Mouse (Mus musculus) T-helper 1 cell (primary cell): ENCODE measurements around the gene Fmn2.

Experiments
- in situ Hi-C: fragments of 300-600 bp; cut with MboI, MseI; formaldehyde crosslinking; loops from one replicate; pipeline ENCODE4 v1.15.1; 2025; ENCODE audit warnings: high pct_unique_total_duplicates

Gene Fmn2

DNA sequence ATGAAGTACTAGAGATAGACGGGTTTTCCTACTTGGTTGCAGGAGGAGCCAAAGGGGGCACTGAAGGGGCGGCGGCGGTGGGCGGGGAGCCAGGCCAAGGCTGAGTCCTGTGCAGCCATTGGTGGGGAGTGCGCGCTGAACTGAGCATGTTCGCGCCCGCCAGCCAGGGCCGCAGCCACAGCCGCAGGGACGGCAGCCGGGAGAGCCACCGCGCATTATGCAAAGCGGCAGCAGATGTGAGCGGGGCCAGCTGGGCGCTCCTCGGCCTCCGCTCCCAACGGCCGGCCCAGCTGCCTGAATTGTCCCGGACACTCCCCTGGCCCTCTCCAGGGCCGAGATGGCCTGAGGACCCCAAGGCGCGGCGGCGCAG lies at the start of gene Fmn2:
TSS of gene Fmn2 (plus strand) at position 165 of the 370 bp plus-strand sequence.
- in situ Hi-C loops, result no loop called here

DNA sequence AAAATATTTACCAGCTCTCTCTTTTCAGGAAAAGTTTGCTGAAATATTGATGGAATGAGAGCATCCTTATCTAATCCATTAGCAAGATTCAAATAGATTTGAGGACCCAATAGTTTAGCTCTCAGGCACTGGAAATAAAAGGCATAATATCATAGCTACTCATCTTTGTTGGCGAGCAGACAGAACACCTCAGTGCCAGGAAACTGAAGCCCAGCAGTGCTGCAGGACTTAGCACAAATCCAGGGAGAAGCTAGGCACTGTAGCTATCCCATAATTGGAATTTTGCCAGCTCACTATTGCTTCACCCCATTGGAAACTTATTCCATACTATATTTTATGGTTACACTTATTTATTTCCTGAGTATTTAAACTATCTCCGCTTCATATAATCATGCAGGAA lies 46.5 kb upstream of the Fmn2 start:
- in situ Hi-C loops, result no loop called here

DNA sequence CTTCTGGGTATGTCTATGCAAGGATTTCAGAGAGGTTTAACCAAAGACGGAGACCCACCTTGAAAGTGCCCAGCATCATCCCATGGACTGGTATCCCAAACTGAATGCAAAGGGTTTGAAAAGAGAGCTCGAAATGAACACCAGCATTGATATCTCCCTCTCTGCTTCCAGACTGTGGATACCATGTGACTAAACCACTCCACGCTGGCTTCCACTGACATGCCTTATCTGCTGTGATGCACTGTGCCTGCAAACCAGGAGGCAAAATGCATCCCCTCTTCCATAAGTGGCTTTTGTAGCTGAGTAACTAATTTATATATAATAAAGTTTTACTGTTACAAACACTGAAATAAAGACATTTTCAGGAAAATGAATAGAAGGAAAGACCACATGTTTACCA lies 36.2 kb upstream of the Fmn2 start:
- in situ Hi-C loops, result loop anchor here (5.0 to 10.0 kb wide), 3 partner anchors 621 to 1131 kb away; partner anchors contain the start of gene Ackr1

DNA sequence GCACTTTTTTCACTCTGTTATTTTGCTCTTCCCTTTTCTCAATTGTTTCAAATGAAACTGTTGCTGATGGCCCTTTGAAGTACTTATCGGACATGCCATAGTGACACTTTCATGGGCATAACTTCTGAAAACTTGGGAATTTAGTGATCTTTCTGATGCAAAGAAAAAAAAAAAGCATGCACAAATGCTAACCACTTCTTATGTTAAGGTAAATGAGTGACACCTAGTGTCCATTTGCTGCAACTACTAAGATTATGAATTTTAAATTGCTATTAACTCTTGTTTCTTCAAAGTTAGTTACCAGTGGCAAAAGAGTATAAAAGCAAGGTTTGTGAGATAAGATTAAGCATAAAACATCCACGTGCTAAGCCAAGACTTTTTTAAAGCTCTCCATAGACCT lies 35.4 kb upstream of the Fmn2 start:
- in situ Hi-C loops, result loop anchor here (5.0 to 10.0 kb wide), 3 partner anchors 621 to 1131 kb away; partner anchors contain the start of gene Ackr1

DNA sequence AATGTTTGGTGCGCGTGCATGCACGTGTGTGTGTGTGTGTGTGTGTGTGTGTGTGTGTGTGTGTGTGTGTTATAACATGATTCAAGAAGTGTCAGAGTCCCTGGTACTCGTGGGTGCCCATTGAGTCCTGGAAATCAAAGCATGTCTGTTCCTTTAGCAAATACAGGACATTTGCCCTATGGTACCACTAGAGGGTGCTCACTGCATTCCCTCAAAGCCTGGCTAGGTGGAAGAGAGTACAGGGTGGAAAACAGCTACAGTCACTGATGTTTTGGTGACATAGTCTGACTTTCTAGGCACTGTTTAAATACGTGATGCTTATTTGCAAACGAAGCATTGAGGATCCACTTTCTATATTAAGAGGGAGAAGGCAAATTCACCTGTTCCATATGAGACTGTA lies 31.9 kb upstream of the Fmn2 start:
- in situ Hi-C loops, result loop anchor here (5.0 to 10.0 kb wide), 3 partner anchors 625 to 1135 kb away; partner anchors contain the start of gene Ackr1

DNA sequence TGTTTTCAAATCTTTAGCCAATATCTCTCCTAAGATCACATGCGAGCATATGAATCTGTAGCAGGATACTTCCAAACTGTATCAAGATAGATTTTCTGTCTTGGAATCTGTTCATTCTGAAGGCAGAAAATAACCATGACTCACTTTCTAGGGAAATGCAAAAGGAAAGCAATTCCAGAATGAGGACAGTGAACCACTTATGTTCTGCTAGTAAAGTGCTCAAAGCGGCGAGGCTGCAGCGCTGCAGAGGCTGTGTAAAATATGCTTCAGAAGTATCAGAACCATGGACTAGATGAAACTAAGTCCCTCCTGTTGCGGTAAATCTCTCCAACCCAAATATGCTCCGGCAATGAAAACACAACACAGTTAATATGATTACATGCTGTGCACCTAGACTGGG lies 19.1 kb upstream of the Fmn2 start:
- in situ Hi-C loops, result no loop called here

DNA sequence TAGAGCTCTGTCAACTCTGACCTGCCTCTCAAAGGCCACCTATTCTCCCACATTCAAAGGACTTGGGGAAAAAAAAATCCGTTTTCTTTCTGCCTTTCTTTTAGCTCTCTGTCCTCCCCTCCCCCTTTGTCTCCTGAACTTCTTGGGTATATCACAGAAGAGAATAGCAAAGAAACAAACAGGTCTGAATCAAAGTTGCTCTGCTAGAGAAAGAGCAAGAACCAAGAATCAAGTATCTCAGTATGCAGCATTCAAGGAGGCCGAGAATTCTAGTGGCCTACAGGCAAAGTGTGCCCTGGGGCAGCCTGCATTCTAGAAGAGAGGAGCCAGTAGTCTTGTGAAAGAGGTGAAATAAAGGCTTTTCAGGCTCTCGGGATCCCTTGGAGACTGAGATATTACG lies 1.6 kb upstream of the Fmn2 start:
- in situ Hi-C loops, result no loop called here

DNA sequence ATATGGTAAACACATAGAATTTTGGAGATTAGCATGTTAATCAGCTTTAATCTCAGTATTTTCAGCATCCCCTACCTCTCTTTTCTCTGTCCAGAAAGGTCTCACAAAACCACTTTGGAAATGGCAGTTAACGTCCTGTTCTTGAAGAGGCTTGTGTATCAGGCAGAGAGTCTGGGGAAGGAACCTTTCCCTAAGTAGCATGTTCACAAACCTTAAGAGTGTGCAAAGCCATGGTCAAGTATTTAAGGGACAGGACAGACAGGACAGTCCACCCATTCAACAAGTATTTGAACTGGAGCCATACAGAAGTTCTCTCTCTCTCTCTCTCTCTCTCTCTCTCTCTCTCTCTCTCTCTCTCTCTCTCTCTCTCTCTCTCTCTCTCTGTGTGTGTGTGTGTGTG lies 614 bp upstream of the Fmn2 start:
- in situ Hi-C loops, result no loop called here

DNA sequence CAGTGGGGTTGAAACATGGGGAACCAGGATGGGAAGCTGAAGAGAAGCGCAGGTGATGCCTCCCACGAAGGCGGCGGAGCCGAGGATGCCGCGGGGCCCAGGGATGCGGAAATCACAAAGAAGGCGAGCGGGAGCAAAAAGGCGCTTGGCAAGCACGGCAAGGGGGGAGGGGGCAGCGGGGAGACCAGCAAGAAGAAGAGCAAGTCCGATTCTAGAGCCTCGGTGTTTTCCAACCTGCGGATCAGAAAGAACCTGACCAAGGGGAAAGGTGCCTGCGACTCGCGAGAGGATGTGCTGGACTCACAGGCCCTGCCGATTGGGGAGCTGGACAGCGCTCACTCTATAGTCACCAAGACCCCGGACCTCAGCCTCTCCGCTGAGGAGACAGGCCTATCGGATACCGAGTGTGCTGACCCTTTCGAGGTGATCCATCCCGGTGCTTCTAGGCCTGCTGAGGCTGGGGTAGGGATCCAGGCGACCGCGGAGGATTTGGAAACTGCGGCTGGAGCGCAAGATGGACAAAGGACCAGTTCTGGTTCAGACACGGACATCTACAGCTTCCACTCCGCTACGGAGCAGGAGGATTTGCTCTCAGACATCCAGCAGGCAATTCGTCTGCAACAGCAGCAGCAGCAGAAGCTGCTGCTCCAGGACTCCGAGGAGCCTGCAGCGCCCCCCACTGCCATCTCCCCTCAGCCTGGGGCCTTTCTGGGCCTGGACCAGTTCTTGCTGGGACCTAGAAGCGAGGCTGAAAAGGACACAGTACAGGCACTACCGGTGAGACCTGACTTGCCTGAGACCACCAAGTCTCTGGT lies 613 bp downstream of the Fmn2 start:
- in situ Hi-C loops, result no loop called here

DNA sequence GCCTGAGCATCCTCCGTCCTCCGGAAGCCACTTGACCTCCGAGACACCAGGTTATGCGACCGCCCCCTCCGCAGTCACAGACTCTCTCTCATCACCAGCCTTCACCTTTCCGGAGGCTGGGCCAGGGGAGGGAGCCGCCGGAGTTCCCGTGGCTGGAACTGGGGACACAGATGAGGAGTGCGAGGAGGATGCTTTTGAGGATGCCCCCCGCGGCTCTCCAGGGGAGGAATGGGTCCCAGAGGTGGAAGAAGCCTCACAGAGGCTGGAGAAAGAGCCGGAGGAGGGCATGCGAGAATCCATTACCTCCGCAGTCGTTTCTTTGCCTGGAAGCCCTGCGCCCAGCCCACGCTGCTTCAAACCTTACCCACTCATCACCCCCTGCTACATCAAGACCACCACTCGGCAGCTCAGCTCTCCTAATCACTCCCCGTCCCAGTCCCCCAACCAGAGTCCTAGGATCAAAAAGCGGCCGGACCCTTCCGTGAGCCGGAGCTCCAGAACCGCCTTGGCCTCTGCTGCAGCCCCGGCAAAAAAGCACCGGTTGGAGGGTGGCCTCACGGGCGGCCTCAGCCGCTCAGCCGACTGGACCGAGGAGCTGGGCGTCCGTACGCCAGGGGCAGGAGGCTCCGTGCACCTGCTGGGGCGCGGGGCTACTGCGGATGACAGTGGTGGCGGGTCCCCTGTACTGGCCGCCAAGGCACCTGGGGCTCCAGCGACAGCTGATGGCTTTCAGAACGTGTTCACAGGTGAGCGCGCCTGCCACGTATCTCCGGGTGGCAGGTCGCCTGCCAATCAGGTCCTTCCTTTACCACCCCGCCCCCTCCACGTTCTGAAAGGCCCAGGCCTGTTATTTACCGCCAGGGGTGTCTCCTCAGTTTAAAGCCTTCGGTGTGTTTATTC lies 1.5 kb downstream of the Fmn2 start:
- in situ Hi-C loops, result no loop called here

DNA sequence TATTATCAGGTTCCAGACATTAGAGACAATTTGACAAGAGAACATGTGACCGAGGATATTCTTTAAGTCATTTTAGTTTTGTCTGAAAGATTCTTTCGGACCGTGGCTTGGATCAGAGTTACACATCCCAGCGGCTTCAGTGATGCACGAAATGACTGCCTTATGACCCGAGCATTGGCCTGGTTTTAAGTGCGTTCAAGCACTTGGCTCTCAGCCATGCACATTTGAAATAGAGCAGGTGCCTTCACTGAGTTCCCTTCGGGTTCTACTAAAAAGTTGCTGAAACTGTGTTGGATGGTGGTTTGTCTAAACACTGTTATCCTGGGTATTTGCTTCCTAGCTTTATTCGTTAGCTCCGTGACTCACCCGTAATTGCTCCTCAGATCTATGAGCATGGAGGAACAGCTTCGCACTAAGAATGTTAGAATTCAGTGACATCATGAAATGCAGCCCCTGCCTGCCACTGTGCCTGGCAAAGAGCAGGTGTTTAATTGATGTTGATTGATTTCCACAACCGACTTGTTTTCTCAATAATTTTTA lies 7.0 kb downstream of the Fmn2 start:
- in situ Hi-C loops, result no loop called here

DNA sequence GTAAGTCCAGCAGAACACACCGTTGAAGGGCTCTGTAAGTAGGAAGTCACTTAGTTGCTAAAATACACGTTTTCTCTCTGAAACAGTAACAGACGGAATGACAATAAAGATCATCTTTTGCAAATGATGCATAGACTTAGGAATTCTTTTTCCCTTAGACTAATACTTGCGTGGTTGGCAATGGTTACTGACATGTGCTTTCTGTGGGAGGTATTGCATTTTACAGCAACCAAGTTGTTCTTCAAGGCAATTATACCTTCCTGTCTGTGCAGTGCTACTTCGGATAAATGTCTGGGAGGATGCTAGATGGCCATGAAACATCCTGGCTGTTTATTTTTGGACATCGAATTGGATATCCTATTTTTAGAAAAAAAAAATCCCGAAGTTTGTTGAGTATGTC lies 11.8 kb downstream of the Fmn2 start:
- in situ Hi-C loops, result no loop called here

DNA sequence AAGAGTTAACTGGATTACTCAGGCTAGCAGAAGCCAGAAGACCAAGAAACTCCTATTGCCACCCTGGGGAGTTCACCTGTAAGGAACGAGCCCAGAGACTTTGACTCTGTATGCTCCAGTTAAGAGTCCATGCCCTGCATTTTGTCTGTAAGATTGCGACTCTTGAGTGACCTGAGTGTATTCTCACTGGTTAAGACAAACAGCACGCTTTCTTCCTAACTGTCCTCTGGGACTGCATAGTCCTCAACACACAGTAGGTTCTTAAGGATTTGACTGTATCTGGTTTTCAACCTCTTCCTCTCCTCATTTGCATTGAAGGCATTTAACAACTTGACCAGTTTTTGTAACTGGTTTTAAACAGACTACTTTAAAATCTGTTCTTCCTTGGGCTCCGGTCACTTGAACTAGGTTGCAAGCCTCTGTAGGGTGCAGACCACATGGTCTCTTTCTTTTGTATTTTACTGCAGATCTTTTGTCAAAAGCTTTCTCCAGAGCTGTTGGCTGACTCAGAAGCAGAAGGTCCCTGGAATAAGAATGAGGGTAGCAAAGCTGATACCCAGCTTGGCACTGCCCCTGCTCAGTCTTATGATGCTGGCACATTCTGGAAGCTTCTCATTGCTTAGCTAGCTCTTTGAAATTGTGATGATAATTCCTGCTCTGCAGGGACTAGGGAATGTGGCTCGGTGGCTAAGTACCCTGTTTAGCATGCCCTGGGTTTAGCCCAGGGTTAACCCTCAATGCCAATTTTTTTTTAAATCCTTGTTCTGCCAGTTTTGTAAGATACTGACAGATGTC lies 20.5 kb downstream of the Fmn2 start:
- in situ Hi-C loops, result no loop called here

DNA sequence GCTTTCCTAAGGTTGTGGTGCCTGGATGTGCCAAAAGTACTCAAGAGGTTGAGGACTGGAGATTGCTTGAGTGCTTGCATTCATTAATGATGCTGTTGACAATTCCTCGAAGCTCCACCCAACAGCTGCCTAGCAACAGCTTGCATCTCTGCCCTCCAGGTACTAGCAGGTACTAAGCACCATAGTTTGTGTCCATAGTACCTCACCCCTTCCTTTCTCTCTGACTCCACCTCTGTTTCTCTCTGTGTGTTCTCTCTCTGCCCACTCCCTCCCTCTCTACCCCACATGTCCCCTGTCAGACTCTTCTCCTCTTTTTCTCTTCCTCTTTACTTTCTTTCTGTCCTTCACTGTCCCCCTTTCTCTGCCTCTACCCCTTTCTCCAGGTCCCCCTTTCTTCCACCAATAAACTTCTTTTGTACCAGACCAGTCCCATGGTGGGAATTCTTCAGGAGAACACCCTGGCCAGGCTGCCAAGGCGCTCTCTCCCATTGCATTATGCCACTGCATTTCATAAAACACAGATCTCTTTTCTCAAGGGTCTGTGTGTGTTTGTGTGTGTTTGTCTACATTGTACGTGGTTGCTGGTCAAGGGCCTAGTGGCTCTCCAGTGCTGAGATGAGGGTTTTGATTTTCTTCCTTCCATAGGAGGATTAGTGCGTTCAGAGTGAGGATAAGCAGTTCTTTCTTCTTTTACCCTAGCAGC lies 21.3 kb downstream of the Fmn2 start:
- in situ Hi-C loops, result no loop called here

DNA sequence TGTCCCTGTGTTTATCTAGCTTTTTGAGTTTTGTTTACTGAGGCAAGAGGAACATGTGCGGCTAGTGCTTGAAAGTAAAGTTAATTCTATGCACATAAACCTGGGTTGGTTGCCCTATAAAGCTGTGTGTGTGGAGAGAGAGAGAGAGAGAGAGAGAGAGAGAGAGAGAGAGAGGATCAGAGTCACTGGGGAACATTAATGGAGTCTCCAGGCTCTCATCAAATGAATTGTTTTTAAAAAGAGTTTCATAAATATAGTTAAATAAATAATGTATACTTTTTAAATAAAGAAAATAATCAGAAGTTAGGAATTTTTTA lies 21.8 kb downstream of the Fmn2 start:
- in situ Hi-C loops, result no loop called here

DNA sequence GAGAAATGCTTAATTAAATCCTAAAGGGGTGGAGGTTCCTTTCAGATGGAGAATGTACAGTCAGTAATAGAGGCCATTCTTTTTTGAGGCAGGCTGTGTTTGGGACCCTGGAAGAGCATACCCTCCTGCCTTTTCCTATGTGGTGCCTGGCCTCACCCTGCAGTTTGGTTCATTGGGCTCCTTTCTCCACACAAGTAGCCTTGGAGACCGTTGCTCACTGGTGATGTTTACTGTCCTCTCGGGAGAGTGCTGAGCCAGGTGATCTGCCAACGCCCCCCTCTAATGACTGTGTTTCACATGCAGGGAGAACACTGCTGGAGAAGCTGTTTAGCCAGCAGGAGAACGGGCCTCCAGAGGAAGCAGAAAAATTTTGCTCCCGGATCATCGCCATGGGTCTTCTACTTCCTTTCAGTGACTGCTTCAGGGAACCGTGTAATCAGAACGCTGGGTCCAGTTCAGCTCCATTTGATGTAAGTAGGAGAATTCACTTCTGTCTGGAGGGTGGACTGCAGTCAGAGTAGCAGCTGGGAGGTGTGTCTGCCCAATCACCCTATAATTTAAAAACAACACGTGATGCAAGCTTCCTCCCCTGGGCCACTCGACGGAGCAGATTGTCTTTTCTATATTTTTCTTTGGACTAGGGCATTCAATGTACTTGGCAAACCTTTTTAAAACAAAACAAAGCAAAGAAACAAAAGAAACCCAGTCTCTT lies 35.3 kb downstream of the Fmn2 start:
- in situ Hi-C loops, result no loop called here

DNA sequence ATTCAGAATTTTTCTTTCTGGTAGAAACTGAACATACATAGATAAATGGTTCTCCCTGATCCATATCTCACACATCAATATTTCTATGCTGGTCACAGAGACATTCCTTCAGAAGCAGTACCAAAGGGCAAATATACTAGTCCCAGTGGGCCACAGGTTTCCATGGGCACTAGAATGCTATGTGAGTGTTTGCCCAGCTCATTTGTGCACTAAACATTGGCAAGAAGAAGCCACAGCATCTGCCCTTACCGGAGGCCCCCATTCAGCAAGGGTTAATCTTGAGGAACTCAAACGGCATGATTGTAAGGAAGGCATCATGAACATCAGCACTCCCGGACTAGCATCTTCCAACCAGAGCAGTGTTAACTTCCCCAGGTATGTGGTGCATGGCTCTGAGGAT lies 35.9 kb downstream of the Fmn2 start:
- in situ Hi-C loops, result no loop called here

DNA sequence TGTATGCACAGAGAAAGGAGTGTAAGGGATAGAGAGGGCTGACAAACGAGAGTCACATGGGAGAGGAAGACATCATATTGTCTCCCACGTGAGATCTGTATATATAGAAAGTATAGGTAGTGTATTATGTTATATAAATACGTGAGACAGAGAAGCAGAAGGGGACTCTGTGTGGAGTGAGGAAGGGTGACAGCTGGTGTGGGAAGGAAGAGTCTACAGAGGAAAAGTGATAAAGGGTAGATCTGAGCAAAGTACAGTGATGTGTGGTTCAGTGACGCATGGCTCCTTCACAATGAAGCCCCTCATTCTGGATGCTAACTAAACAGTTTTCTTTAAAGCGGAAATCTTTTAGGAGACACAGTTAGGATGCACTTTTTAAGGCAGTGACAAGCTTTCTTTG lies 46.7 kb downstream of the Fmn2 start:
- in situ Hi-C loops, result no loop called here

DNA sequence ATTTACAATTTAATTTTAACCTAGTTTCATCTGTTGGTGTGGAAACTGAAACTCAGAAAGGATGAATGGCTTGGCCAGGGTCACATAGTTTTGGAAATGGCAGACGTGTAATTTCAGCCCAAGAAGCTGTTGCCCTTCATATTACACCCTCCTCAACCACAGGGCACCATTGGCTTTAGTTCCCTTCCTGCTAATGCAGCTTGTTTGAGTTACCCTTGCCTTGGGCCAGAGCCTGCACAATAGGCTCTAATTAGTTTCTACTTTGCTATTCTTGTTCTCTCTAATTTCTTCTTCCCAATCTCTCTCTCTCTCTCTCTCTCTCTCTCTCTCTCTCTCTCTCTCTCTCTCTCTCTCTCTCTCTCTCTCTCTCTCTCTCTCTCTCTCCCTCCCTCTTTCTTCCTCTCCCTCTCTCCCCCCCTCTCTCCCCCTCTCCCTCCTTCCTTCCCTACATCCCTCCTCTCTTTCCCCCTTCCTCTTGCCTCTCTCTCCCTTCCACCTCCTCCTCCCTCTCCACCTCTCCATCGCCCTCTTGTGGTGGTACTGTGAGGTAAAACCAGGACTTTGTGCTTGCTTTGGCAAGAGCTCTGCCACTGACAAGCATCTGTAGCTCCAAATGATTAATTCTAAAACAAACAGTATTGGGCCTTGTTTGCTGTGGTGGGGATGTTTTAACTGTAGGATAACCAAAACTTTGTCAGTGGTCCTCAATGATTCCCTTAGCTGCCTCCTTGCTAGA lies 51.8 kb downstream of the Fmn2 start:
- in situ Hi-C loops, result no loop called here

DNA sequence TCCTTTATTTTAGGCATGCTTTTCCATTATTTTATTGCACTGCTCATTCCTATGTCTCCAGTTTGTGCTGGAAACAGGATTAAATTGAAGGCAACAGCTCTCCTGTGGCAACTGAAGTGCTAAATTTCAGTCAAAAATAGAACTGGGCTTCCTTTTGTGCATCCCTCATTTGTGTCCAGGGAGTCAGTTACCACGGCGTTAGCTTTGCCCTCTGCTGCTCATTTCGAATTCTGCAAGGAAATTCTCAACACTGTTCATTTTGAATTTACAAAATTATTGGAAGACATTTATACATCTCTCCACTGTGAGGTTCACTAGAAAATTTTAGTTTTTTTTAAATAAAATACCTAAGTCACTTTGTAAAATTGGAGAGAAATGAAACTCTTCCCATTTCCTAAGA lies 53.8 kb downstream of the Fmn2 start:
- in situ Hi-C loops, result no loop called here
